Mouse (Mus musculus) ovary, adult 18-20 months (tissue): ENCODE measurements around the gene Mcoln2.
"Not testable (repeated sequence)": the region's sequence is repeated elsewhere in the genome, so short reads cannot be mapped to it uniquely, and the experiment has no call there.

Source experiments
- DNase-seq: peaks from one replicate; pipeline ENCODE4 v3.0.0; 2022; ENCODE audit warnings: low spot score, mixed read lengths

Mcoln2 gene

GRCm38 (mm10) chr3:146186033-146186432 is 36.4 kb downstream of the Mcoln2 start:
- DNase-seq, result no peak

DNA sequence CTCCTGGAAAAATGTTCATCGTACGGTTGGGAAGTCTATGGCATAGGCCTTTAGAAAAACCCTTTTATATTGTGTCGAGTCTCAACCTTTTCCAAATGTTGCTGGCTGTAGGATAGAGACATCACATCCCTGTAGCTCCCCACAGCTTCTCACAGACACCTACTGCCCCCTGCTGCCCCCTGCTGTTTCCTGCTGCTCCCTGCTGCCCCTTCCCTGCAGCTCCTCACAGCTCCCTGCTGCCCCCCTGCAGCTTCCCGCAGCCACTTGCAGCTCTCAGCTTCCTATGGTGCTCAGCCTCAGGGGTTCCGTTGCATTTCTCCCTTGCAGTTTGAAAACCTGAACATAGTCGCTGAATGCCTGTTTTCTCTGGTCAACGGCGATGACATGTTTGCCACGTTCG is 40.3 kb downstream of the Mcoln2 start:
- no peak for DNase-seq

GRCm38 (mm10) chr3:146192507-146192906 is 42.9 kb downstream of the Mcoln2 start:
- DNase-seq, result no peak

- no peak for DNase-seq
Measured at GRCm38 (mm10) chr3:146195153-146195552, 45.5 kb downstream of the Mcoln2 start.

DNA sequence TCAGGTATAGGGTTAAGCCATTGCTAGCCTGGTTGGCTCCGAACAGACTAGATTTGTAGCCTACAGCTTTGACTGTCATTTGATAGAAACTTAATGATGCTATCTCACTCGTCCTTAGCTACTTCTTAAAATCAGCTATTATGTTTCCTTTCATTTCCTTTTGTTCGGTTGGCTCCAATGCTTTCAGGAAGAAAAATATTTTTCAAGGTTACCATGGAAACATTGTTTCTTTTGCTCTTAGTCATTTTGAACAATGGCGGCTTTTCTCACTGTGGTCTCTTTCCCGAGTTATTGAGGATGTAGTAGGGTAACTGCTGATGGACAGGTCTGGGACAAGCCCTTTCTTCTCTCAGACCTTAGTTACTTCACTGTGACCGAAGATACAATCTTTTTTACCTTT is 46.7 kb downstream of the Mcoln2 start:
- no peak for DNase-seq

GRCm38 (mm10) chr3:146196780-146197743 is 47.4 kb downstream of the Mcoln2 start:
- no peak for DNase-seq

DNA sequence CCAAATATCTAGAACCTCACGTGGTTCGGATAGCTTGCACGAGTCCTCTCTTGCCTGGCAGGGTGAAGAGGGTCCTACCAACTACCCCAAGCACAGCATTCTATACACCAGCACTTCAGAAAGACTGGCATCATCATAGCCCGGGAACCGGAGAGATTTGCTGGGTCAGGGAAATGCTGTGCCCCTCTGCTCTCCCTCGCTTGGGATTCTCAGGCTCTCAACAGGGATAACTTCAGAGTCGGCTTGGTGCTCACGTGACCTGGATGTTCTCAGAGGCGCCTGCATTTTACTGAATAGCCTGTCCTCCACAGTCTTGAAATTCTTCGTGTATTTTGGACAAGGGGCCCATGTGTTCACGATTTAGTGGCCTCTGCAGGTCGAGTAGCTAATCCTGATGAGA is 48.2 kb downstream of the Mcoln2 start:
- no peak for DNase-seq

DNA sequence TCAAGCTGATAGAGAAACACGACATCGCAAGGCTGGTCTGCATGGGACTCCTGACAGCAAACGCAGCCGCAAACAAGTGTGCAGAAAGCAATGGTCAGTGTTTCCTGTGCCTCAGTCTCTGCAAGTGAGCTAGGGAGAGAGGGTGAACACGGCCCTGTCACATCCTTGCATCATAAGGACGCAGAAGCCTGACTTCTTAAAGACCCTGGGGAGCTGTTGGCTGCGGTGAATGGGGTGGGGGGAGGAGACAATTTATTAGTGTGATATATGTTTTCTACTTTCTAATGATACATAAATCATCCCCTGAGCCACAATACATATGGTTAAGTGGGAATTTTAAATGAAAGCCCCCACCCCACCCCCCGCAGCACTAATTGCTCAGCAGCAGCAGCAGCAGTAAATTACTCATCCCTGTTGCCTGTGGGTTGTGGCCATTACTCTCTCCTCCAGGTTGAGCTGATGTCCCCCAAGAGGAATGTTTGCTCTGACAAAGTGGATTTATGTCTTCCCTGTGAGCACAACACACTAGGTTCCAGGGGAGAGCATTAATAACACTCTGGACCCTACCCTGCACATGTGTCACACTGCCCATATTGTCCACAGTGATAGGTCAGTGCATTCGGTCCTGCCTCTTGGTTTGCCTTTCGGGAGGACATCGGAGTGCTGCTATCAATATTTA is 49.3 kb downstream of the Mcoln2 start:
- no peak for DNase-seq

GRCm38 (mm10) chr3:146199486-146199885 is 49.9 kb downstream of the Mcoln2 start:
- DNase-seq, result no peak

DNA sequence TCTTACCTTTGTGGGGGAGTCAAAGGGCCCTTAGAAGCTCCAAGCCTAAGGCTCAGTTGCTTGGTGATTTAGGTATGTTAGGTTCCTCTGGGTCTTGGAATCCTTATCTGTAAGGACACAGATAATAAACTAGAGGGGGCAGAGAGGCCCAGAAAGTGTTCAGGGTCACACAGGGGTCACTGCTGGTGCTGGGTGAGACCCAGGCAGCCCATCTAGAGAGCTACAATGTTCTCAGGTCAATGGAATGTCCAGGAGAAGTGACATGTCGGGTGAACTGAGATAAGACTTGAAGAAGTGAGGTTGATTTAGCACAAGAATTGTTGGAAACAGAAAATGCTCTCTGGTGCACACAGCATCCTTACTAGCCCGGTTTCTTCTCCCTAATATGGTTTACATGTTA is 54.7 kb downstream of the Mcoln2 start:
- DNase-seq, result no peak

DNA sequence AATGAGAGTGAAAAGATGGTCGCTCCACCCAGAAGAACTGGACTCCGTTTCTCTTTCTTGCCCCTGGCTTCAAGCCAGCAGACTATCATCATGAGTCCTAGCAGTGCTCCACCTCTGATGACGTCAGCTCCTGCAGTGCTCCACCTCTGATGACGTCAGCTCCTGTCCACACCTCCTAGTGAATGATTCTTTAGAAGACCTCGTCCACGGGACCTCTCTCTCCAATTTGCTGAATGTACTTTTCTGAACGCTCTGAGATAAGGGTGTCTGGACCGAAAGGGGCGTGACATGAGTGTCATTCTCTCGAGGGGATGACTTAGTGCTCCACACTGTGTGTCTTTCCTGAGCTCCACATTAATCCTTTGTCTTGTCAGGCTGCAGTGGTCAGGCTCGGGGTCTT is 55.7 kb downstream of the Mcoln2 start:
- DNase-seq, result no peak

DNA sequence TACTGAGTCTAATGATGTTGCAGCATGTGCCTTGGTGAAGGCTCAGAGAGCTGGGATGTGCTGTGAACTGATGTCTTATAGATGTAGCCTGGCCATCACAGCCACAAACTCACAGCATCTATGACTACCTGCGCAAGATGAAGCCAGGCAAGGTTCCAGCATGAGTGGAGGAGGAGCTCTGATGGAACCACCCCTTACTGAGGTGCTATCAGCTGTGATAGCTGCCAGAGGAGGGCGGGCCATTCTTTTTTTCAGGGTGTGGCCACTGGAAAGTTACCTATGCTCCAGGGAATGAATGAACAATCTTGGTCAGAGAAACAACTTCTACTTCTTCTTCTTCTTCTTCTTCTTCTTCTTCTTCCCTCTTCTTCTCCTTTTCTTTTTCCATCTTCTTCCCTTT is 57.0 kb downstream of the Mcoln2 start:
- no peak for DNase-seq

DNA sequence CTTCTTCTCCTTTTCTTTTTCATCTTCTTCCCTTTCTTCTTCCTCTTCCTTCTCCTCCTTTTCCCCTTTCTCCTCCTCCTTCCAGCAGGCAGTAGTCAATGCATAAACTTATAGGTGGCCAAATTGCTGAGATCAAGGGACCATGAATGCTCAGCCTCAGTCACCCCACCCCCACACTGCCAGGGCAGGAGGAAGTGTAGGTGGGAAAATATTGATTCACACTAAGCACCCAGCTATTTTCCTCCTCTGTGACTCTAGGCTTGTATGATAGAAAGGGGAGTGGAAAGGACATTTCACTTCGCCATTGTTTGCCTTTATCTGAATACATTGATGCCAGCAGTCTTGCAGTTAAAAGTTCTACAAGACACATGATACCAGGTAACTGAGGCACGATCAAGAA is 57.8 kb downstream of the Mcoln2 start:
- no peak for DNase-seq

GRCm38 (mm10) chr3:146209759-146210158 is 60.1 kb downstream of the Mcoln2 start:
- not testable (repeated sequence) for DNase-seq

- DNase-seq, result no peak
Measured at GRCm38 (mm10) chr3:146211141-146211747, 61.6 kb downstream of the Mcoln2 start.

- DNase-seq, result no peak
Measured at GRCm38 (mm10) chr3:146211964-146212363, 62.3 kb downstream of the Mcoln2 start.

DNA sequence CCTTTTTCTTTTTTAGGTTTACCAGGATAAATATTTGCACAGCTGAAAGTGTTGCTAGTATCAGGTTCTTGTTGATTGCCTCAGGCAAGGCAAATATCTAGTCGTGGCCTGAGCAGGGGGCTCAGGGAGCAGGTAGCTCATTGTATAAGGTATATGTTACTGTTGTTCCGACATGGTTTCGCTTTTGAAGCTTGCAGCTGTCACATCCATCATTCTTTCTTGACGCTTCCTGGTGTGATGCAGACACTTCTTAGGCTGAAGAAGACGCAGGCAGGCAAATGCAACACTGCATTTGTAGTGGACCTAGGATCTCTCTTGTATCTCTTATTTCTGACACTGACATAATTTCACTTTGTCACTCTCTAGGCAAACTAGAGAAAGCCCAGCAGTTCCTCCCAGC is 63.7 kb downstream of the Mcoln2 start:
- no peak for DNase-seq

GRCm38 (mm10) chr3:146216561-146216960 is 66.9 kb downstream of the Mcoln2 start:
- no peak for DNase-seq

GRCm38 (mm10) chr3:146220776-146221486 is 71.3 kb downstream of the Mcoln2 start, which contains the start of gene Lpar3:
TSS of gene Lpar3 (plus strand) at chr3:146220963.
- peak; percentile 40 for DNase-seq

DNA sequence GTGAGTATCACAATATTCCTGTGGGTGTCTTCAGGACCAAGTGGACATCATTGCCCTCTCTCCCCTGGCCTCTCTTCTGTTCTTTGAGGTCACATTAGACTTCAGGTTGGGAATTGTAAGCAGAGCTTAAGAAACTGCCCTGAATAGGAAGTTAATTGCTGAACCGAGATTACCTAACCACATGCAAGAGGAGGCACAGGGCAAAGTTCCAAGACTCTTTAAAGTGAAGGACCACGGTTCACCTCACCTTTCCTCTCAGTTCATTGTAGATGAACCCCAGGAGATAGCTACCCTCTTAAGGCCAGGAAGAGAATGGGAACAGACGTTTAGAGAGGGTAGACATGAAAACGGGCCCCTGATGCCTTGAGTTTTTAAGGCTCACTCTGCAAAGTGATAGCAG is 74.6 kb downstream of the Mcoln2 start:
- DNase-seq, result no peak

DNA sequence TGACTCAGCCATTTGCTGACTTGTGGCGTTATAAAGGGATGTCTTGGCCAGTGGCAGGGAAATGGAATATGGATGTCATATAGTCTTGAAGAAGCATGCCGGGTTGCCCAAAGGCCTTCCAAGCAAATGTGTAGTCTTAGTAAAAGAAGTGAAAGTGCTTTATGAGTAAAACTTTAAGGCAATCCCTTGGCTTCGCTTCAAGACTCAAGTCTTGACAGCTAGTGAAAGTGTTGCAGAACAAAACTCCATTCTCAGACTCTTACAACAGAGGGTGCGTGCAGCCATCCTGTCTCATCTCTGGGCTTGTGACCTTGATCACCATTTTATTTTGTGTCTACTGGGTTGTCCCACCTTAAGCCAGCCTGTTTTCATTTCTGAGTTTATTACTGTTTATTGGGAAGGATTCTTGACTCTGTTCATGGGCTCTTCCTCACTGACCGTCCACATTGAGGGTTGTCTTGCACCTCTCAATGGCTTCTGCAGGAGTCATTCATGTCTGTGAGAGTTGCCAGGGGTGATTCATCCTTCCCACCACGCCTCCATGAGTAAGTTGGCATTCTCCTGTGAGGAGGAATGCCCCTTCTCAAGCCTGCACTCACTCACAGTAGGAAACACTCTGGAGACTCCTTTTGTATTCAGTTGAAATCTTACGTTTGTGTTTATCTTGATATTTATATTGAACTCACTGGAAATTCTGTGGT is 75.6 kb downstream of the Mcoln2 start:
- DNase-seq, result no peak

- DNase-seq, result no peak
Measured at GRCm38 (mm10) chr3:146227427-146227826, 77.8 kb downstream of the Mcoln2 start.
